Mouse (Mus musculus) kidney, postnatal 25 days (tissue): Measurements from ENCODE around the gene Plppr4.

ENCODE experiments used
- DNase-seq, 2 experiments: peaks; one replicate each; pipeline ENCODE4 v3.0.0; 2021; ENCODE audit warnings: mixed read lengths in 2 of 2

Plppr4 gene

DNA sequence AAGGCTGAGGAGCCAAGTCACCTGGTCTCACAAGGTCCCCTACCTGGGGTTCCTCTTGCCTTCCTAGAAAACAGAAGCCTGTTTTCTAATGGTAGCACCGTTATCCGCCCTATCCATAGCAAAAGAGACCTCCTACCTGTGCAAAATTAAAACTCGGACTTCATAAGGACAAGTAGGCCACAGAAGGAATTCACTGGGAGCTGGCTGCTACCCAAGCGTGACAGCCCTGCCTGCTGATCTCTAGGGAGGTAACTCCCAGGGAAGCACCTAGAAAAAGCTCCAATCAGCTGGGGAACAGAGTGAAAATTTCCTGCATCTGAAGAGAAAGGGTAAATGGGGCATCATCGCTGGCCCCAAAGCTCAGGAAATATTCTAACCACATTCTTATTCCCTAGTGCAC is at the start of gene Plppr4:
Gene Plppr4 (minus strand): TSS at position 349 of the 400 bp plus-strand sequence.
- peak; percentile 58 to 73 for DNase-seq

DNA sequence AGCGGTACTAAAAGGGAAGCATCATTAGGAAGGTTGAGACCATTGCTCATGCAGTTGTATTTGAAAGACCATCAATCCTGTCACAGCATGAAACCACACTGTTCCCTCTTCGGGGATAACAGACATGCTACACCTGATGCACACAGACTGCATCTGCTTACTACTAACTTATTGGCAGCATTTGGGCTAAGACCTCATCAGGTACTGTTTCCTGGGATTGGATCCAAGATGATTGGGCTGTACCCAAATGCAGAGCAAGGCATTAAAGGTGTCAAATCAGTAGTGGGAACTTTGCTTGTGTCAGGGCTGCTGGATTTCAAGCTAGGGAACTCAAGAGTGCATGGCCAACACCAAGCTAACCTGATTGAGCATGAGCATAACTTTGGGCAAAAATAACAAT is 45.1 kb upstream of the Plppr4 start:
- no peak for DNase-seq

DNA sequence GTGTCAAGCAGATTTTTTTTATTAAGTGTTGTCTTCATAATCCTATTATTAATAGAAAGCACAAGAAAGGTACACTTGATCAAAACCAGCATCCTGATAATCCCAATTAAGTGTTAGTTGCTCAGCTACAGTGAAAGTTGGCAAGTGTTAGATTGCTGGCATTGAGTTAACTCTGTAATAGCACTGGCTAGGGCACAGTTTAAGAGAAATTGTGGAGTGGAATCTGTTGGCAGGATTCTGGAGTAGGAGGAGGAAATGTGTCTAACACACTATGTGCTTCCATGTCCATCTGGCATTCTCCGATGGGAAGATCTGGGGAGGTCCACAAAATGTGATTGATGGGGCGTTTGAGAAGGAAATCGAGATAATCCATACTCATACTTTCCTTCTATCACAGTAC is 43.1 kb upstream of the Plppr4 start:
- DNase-seq: no peak

DNA sequence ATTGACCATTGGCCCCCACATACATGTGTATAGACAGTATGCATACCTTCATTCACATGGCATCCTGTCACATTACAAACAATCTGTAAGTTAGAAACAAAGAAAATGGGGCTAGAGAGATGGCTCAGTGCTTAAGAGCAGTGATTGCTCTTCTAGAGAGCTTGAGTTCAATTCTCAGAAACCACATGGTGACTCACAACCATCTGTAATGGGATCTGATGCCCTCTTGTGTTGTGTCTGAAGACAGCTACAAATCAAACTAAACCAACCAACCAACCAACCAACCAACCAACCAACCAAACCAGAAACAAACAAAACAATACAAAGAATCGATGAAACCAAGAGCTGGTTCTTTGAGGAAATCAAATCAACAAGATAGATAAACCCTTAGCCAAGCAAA is 5.4 kb upstream of the Plppr4 start:
- no peak for DNase-seq

DNA sequence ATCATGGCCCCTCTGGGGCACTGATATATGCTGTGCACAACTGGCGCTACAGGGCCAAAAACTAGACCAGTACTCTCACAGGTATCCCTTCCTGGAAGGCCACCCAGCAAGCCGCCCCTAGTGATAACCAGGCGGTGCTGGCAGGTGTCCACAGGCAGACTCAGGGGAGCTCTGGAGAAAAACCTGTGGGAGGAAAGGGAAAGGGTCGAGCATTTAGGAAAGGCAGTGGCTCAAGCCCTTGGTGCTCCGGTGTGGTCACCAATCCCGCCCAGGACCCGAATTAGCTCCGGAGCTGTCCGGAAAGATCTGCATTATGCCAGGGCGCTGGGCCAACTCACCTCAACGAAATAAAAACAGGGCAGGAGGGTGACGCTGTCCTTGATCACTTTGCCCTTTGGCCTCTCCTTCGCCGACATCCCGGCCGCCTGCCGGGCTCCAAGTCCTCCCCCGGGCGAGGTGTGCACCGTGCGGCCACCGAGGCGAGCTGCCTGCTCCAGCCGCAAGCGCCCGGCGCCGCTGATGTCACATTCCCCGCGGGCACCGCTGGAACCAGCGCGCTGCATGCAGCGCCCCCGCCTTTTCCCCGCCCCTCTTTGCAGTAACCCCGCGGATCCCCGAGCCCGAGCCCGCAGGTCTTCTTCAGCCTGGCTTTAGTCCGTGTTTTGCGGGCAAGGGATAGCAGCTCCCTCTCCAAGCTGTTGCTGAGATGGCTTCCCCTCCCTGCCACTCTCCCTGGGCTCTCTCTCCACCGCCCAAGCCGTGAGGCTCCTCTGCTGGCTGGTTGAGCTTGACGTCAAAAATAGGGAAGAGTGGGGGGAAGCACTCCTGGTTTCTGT is 772 bp downstream of the Plppr4 start:
- DNase-seq: peak; percentile 63 to 81

DNA sequence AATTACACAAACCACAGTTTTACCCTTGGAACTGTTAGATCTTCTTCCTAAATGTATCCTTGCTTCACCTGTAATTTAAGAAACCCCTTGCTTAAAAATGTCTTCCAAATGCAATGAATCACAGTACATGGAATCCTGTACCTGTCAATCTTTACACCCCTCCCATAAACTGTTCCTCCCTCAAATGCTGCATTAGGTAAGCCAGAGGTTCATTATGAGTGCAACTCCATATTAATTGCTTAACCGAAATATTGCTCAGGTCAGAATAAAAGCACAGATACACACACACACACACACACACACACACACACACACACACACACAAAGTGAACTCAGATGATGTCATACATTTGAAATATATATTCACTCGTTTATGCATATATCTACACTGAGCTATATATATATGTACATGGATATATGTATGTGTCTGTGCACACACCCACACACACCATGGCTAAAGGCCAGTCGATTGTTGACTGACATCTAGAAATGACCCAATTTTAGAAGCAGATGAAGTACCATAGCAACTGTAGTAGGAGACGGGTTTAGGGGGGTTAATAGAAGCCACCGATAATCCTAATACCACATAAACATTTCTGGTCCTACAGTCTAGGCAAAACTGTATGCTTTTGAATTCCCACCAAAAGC is 1.6 kb downstream of the Plppr4 start:
- no peak for DNase-seq

DNA sequence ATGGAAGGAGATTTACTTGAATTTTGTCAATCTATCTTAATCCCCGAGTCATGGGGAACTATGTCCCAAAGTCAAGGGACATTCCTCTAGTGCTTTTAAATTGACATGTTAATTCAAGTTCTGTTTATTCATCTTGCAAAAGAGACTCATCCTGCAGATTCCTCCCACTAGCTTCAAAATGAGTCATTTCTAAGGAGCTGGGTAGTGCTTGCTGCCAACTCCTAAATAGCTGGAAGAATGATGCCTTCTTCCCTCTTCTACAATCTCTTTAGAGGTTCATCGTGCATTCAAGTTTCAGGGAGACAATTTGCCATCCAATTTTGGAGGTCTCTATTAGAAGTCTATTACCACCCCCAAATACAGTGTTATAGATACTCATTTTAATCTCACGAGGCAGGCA is 3.3 kb downstream of the Plppr4 start:
- no peak for DNase-seq

DNA sequence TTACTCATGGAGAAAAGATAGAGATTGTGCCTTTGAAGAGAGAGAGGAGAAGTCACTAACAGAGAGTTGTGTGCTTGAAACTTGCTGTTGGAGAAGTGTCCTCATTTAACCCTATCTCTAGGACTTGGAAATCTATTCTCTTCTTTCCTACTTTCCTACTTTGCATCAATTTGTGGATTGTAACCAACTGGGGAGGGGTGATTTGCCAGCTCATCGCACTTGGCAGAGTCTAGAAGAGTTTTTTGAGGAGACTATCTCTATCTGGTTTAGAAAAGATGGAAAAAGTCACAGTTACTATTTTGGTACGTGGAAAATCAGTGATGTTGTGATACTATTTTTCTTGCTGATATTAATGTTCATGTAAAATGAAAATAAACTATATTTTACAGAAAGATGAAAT is 6.7 kb downstream of the Plppr4 start:
- no peak for DNase-seq

DNA sequence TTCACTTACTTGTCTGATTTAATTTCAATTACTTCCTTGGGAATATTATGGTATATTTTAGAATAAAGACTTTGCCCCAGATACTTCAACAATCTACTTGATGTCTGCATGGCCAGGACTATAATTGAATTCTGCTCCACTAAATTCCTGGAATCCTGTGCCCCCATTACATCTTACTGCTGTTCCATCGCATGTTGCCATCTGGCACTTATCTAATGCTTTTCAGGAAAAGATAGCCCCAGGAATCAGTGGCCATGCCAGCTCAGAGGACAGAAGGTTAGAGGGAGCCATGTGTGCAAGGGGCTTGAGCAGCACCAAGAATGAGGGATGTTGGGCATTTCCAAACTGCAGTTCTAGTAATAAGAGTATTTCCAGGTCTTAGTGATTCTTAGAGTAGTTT is 14.3 kb downstream of the Plppr4 start:
- DNase-seq: no peak

DNA sequence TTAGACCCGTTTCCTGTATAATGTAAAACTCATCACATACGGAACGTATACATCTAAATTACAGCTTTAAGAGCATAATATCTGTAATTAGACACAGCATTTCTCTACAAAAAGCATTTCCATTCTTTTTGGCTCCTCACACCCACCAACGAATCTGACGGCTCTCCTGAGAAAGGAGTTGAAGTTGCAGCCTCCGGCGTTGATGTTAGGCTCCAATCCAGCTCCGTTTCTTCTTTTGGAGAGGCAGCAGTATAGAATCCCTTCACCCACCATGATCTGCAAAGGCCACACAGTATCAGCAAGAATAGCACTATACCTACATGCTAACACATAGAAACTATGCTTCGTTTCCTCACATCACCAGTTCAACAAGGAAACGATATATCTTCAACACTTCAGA is 29.2 kb downstream of the Plppr4 start:
- DNase-seq: no peak

DNA sequence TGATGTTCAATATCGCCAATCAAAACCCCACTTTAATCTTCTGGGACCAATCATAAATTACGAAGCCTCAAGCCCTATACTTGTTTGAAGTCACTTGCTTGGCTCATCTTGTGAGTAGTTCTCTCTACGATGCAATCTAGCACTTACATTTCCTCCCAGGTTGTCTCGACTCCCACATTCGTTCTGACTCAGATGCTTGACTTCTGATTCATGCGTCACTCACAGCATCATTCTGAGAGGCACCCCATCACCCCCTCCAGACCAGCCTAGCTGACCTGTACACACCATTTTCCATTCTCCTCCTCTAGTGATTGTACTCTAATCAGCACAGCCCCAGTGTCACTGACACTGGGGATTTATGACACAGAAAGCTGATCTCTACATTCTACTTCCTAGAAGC is 31.2 kb downstream of the Plppr4 start:
- DNase-seq: no peak

DNA sequence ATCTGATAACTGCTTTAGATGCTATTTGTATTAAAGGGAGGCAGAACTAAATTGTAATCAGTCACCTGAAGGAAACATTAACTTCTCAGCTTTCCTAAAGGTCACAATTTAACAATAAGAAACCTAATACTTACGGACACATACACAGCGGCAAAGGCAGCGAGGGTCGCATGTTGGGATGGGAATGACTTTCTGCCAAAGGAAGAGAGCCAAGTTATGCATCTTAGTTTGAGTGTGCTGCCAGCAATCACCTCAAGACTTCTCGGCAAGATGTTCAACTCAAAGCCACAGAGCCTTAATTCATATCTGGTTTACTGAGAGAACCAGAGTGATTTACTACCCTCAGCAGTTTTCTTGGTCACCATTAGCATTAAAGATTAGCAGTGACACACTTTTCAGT is 34.1 kb downstream of the Plppr4 start:
- no peak for DNase-seq

DNA sequence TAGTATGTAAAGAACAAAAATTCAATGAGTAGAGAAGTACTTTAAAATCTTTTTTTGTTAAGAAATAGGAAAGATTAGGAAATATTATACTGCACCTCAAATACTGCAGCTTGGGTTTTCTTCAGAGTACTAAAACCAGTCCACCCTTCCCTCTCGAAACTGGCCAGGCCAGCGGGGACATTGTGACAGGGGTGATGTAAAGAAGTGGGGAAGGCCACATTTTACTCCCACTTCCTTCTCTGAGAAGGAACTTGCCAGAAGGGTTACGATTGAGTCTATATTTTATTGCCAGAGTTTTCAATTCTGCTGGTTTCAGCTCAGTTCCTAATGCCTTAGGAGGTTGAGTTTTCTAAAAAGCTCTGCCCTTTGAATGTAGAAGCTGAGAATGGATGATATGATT is 41.0 kb downstream of the Plppr4 start:
- no peak for DNase-seq

DNA sequence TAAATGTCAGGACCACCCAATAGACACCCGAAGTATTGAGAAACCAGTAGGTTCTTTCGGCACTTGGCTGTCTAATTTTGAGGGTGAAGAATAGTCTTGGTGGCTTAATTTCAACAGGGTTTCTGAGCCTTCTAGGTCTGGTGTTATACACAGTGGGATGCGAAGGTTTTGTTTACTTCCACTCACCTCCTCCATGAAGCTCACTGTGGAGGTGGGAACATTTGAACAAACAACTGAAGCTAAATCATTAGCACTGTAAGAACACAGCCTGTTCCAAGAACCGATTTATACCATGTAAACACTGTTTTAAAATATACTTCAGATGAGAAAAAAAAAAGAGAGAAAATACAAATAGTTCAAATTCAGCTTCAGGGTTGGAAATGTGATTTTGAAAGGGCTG is 47.3 kb downstream of the Plppr4 start:
- DNase-seq: no peak

DNA sequence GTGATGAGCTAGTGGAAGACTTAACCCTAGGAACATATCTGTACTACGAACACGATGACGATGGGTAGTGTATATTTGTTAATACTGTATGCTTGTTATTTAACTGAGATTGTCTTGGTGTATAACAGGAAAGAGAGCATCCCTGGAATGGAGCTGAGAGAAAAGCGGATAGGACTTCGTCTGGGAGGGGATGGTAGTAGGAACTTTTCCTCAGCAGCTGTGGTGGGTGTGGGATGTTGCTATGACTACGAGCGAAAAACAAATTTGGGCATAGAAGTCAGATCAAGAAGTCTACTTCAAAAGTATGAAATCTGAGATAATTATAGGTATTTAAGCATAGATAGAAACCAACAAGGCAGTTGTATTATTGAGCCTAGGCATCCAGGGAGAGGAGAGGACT is 48.6 kb downstream of the Plppr4 start:
- DNase-seq: no peak

DNA sequence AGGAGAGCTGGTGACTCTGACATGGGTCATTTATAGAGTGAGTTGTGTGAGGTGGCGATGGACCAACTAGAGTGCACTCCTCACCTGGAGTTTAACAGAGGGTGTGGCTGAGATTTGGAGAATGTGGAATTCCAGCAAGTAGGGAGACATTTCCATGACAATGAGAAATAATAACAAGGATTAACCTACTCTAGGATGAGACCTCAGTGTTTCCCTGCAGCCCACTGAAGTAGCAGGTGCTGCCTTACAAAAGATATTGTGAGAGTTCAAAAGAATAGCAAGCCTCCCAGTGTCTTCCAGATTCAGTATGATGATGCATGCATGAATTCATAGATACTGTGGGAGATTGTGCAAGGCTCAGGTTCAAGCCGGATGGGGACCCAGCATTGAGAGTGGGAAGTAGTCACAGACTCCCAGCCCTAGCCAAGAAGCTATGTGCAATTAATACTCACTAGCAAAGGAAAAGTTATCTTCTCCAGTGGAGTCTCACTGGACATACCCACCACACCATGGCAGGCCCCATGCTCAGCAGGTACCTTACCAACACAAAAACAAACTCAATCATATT is 49.8 kb downstream of the Plppr4 start:
- DNase-seq: no peak

DNA sequence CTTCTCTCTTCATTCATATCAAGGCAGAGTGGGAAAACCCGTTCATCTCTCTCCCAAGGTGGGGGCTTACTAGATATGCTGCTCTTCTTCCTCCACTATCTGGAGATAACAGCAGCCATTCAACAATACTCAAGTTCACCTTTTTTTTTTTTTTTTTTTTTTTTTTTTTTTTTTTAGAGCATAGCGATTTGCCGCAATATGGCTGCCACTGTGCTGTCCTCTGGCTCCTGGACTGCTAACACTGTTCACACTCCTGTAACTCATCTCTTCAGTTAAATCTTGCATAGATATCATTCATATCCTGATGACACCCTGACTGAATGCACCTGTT is 51.1 kb downstream of the Plppr4 start:
- no peak for DNase-seq

DNA sequence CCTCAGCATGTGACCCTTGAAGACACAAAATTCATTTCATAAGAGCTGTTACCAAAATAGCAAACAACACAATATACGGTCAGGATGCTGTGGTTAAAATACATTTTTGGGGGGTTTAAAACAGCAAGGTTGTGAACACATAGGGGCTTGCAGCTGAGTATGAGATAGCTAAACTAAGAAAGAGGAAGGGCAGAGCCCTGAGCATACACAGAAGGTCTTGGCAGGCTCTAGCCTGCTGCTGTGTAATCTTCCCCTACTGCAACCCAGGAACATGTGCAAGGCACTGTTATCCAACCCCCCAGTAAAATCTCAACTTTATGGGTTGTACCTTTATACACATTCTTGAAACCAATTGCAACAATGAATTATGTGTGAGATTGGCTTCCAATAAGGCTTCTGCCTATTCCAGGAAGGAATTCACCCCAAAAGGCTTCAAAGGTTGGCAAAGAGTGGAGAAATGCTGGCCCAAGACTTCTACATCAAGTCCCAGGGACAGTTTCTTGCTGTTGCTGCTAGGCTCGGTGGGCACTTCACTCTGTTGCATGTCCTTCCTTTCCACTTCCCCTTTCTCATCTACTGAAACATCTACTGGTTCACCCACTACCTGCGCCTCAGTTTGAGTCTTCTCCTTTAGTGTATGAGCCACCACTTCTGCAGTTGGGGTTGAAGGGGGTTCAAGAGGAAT is 51.6 kb downstream of the Plppr4 start:
- no peak for DNase-seq

DNA sequence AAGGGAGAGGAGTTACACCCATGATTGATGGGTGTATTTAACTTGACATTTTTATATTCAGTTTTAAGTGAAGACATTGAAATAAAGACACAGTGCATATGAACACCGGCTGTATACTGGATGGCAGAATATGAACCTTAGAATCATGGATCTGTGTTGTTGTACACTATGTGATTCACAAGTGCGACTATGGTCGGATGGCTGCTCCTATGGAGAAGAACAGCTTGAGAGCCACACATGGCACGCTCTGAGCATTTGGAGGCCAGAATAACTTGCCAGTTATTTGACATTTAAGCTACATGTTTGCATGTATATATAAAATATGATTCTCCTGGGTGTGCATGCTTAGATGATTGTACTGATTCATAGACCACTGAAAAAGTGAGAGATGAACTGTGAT is 53.1 kb downstream of the Plppr4 start:
- DNase-seq: no peak

DNA sequence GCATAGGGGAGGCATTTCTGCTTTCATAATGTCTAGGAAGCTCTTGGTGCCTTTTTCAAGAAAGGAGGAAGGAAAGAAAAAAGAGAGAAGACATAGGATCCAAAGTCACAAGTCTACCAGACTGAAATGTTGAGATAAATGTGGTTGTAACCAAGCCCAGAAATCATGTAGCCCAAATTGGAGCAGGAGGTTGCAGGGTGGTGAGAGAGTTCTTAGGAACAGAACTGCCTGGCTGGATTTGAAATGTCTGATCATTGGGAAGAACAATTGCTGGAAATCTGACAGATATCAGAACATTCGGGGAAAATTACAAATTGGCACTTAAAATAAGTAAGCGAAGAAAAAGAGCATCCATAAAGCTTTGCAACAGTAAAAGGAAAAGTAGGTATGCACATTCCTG is 56.6 kb downstream of the Plppr4 start:
- DNase-seq: no peak

DNA sequence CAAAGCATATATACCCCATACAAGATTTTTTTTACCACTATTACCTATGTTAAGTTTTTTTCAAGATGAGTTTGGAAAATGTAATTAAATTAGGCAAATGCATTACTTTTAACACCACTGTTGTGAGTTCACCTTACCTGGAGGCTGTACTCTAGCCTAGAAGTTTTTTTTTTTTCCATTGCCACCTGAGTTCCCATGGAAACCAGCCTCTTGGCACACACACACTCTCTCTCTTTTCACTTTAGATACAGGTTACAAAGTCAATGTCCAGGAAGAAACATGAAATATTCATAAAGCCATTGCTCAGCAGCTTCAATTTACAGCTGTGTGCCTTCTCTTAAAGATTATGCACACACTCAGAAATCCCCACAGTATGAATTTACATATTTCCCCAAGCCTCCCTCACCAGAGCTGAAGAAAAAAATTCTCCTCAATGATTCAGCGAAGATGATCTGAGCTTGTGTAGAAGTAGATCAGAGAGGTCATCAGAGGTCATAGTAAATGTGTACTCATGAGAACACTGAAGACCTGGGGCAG is 59.9 kb downstream of the Plppr4 start:
- DNase-seq: no peak

DNA sequence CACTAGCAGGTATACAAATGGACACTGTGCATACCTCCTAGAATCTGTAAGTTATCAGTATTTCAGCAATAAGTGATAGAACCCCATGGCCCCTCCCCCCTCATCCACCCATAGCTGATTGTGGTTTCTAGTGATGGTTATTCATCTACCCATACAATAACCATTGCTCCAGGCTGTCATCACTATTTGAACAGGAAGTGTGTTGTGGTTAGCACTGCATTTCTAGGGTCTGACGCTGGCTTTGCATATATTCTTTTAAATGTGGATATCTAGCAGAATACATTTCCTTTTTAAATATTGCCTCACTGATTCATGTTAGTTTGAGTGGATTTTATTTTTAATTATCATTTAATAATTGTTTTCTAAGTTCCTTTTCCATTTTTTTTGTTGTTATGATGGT is 62.9 kb downstream of the Plppr4 start:
- no peak for DNase-seq

DNA sequence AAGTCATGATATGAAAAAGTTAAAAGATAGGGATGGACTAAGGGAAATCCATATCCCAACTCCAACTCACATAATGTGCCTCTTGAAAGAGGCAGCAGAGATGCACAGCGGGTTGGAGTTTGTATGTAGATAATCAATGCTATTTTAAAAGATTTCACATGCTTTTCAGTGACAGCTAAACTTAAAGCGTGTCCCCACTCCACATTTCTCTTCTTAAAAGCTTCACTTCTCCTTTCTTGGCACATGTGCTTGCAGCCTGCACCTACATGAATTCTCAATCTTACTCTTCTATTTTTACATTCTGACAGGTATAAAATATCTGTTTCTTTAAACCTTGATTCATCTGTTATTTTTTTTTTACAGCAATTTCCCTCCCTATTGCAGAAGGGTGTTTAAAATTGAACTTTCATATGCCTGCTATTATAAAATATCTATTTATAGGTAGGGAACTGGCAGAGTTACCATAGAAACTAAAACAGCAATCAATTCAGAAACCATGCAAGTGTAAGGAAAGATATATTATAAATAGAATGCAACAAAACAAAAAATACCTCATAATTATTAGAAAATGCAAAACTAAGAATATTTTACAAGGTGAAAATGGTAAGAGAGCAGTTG is 66.3 kb downstream of the Plppr4 start:
- DNase-seq: no peak
